Mouse (Mus musculus) lung, postnatal 0 days (tissue): Measurements from ENCODE around the gene Prkcz.

Experiments
- CTCF ChIP-seq: IDR thresholded peaks from 2 replicates; pipeline ENCODE4 v1.5.1; 2016; ENCODE audit warnings: antibody characterized with exemption, mild to moderate bottlenecking
- EP300 ChIP-seq: IDR thresholded peaks from 2 replicates; pipeline ENCODE4 v1.6.1; 2016; ENCODE audit warnings: antibody characterized with exemption, mild to moderate bottlenecking, control low read depth

GRCm38 (mm10) chr4:155222552-155222840 is 138.7 kb downstream of the Prkcz start, which contains the start of gene Ski:
- TF ChIP-seq CTCF = no peak
- TF ChIP-seq EP300 = no peak
